Mouse (Mus musculus): ENCODE data around the gene Ckb. TPM values are rescaled to one million over a fixed set of nuclear protein-coding genes. Genes with fewer than 3 reads are reported as not detected.
A peak's percentile ranks its signal among the peaks of the same experiment; 100 is the strongest.

Gene Ckb
- polyA plus RNA-seq, 1 experiment from 2014 or later = 2,900 TPM

- Histone ChIP-seq H3K9me3 (ENCODE audit: control insufficient read depth, low read length) (no peaks in the 10 kb centered on the region), H3K9ac (ENCODE audit: low read length) (peak overlapping the region; percentile 41; the same call in 1 of the 2 replicates), H3K4me1 (ENCODE audit: control insufficient read depth, insufficient read depth, low read length) (peaks cover 36% of the 10 kb centered on the region), H3K27ac (ENCODE audit: low read depth, low read length) (no peak overlapping the region), H3K4me3 (ENCODE audit: low read depth, low read length) (no peak overlapping the region), H3K4me2 (no peak overlapping the region), H3K27me3 (ENCODE audit: control insufficient read depth, insufficient read depth, low read length) (no peaks in the 10 kb centered on the region), H3K36me3 (ENCODE audit: control insufficient read depth, insufficient read depth, low read length) (peaks cover 3% of the 10 kb centered on the region; the same call in 1 of the 2 replicates)
- ATAC-seq (ENCODE audit: low FRiP score) (no peak), DNase-seq (ENCODE audit: low spot score, missing footprints) (no peak)
- 89% methylated on average over 4 of the region's 4 CpGs for whole genome bisulfite sequencing
Observed at GRCm38 (mm10) chr12:111686390-111686789, 14.3 kb upstream of the Ckb start.

- no peak for ATAC-seq (ENCODE audit: low FRiP score)
- H3K4me2 ChIP-seq = no peak overlapping the region
- 58% methylated on average over 5 of the region's 5 CpGs for WGBS
- no peak overlapping the region for H3K4me3 ChIP-seq (ENCODE audit: low read depth, low read length)
- H3K4me1 ChIP-seq (ENCODE audit: control insufficient read depth, insufficient read depth, low read length) = peaks cover 22% of the 10 kb centered on the region
- H3K36me3 ChIP-seq (ENCODE audit: control insufficient read depth, insufficient read depth, low read length) = peaks cover 7% of the 10 kb centered on the region; the same call in 1 of the 2 replicates
- no peak overlapping the region for H3K9ac ChIP-seq (ENCODE audit: low read length)
- H3K27ac ChIP-seq (ENCODE audit: low read depth, low read length) = no peak overlapping the region
- no peak for DNase-seq (ENCODE audit: low spot score, missing footprints)
- H3K27me3 ChIP-seq (ENCODE audit: control insufficient read depth, insufficient read depth, low read length) = no peaks in the 10 kb centered on the region
- no peaks in the 10 kb centered on the region for H3K9me3 ChIP-seq (ENCODE audit: control insufficient read depth, low read length)
Observed at GRCm38 (mm10) chr12:111682806-111683205, 10.7 kb upstream of the Ckb start.

GRCm38 (mm10) chr12:111682003-111682402 lies 9.9 kb upstream of the Ckb start:
- no peaks in the 10 kb centered on the region for H3K9me3 ChIP-seq (ENCODE audit: control insufficient read depth, low read length)
- H3K36me3 ChIP-seq (ENCODE audit: control insufficient read depth, insufficient read depth, low read length) = peaks cover 7% of the 10 kb centered on the region; the same call in 1 of the 2 replicates
- H3K4me1 ChIP-seq (ENCODE audit: control insufficient read depth, insufficient read depth, low read length) = peaks cover 21% of the 10 kb centered on the region
- no peak overlapping the region for H3K9ac ChIP-seq (ENCODE audit: low read length)
- ATAC-seq (ENCODE audit: low FRiP score) (no peak), DNase-seq (ENCODE audit: low spot score, missing footprints) (no peak)
- no peak overlapping the region for H3K4me3 ChIP-seq (ENCODE audit: low read depth, low read length)
- 92% methylated on average over 5 of the region's 5 CpGs for WGBS
- H3K27ac ChIP-seq (ENCODE audit: low read depth, low read length) = no peak overlapping the region
- H3K4me2 ChIP-seq = no peak overlapping the region
- H3K27me3 ChIP-seq (ENCODE audit: control insufficient read depth, insufficient read depth, low read length) = no peaks in the 10 kb centered on the region

GRCm38 (mm10) chr12:111681305-111681704 lies 9.2 kb upstream of the Ckb start:
- 85% methylated on average over 8 of the region's 8 CpGs for WGBS
- DNase-seq (ENCODE audit: low spot score, missing footprints) (no peak), ATAC-seq (ENCODE audit: low FRiP score) (no peak)
- Histone ChIP-seq H3K27ac (ENCODE audit: low read depth, low read length) (no peak overlapping the region), H3K4me1 (ENCODE audit: control insufficient read depth, insufficient read depth, low read length) (peaks cover 16% of the 10 kb centered on the region), H3K9ac (ENCODE audit: low read length) (no peak overlapping the region), H3K36me3 (ENCODE audit: control insufficient read depth, insufficient read depth, low read length) (peaks cover 7% of the 10 kb centered on the region; the same call in 1 of the 2 replicates), H3K27me3 (ENCODE audit: control insufficient read depth, insufficient read depth, low read length) (no peaks in the 10 kb centered on the region), H3K9me3 (ENCODE audit: control insufficient read depth, low read length) (no peaks in the 10 kb centered on the region), H3K4me3 (ENCODE audit: low read depth, low read length) (no peak overlapping the region), H3K4me2 (no peak overlapping the region)

GRCm38 (mm10) chr12:111680661-111681060 lies 8.5 kb upstream of the Ckb start:
- no peaks in the 10 kb centered on the region for H3K9me3 ChIP-seq (ENCODE audit: control insufficient read depth, low read length)
- H3K27ac ChIP-seq (ENCODE audit: low read depth, low read length) = no peak overlapping the region
- no peak overlapping the region for H3K9ac ChIP-seq (ENCODE audit: low read length)
- no peaks in the 10 kb centered on the region for H3K27me3 ChIP-seq (ENCODE audit: control insufficient read depth, insufficient read depth, low read length)
- WGBS = 96% methylated on average over 13 of the region's 13 CpGs
- no peak overlapping the region for H3K4me3 ChIP-seq (ENCODE audit: low read depth, low read length)
- ATAC-seq (ENCODE audit: low FRiP score) = no peak
- H3K4me1 ChIP-seq (ENCODE audit: control insufficient read depth, insufficient read depth, low read length) = peaks cover 16% of the 10 kb centered on the region
- H3K4me2 ChIP-seq = no peak overlapping the region
- DNase-seq (ENCODE audit: low spot score, missing footprints) = no peak
- peaks cover 7% of the 10 kb centered on the region; the same call in 1 of the 2 replicates for H3K36me3 ChIP-seq (ENCODE audit: control insufficient read depth, insufficient read depth, low read length)

- H3K9me3 ChIP-seq (ENCODE audit: control insufficient read depth, low read length) = no peaks in the 10 kb centered on the region
- peaks cover 16% of the 10 kb centered on the region for H3K4me1 ChIP-seq (ENCODE audit: control insufficient read depth, insufficient read depth, low read length)
- ATAC-seq (ENCODE audit: low FRiP score) (no peak), DNase-seq (ENCODE audit: low spot score, missing footprints) (no peak)
- H3K27ac ChIP-seq (ENCODE audit: low read depth, low read length) = no peak overlapping the region
- WGBS = 58% methylated on average over 7 of the region's 7 CpGs
- peak overlapping the region; percentile 81 for H3K9ac ChIP-seq (ENCODE audit: low read length)
- peaks cover 7% of the 10 kb centered on the region; the same call in 1 of the 2 replicates for H3K36me3 ChIP-seq (ENCODE audit: control insufficient read depth, insufficient read depth, low read length)
- H3K27me3 ChIP-seq (ENCODE audit: control insufficient read depth, insufficient read depth, low read length) = peaks cover under 1% of the 10 kb centered on the region; the same call in 1 of the 2 replicates
- peak overlapping the region; percentile 88 for H3K4me3 ChIP-seq (ENCODE audit: low read depth, low read length)
- H3K4me2 ChIP-seq = peak overlapping the region; percentile 67
Observed at GRCm38 (mm10) chr12:111678997-111679396, 6.9 kb upstream of the Ckb start.

- ATAC-seq (ENCODE audit: low FRiP score) (0 out of 2 replicates have a peak, but pooled peaks have one; percentile 1), DNase-seq (ENCODE audit: low spot score, missing footprints) (no peak)
- Histone ChIP-seq H3K9me3 (ENCODE audit: control insufficient read depth, low read length) (no peaks in the 10 kb centered on the region), H3K4me1 (ENCODE audit: control insufficient read depth, insufficient read depth, low read length) (peaks cover 16% of the 10 kb centered on the region), H3K36me3 (ENCODE audit: control insufficient read depth, insufficient read depth, low read length) (peaks cover 7% of the 10 kb centered on the region; the same call in 1 of the 2 replicates), H3K9ac (ENCODE audit: low read length) (peak overlapping the region; percentile 81), H3K27ac (ENCODE audit: low read depth, low read length) (no peak overlapping the region), H3K27me3 (ENCODE audit: control insufficient read depth, insufficient read depth, low read length) (peaks cover 5% of the 10 kb centered on the region), H3K4me3 (ENCODE audit: low read depth, low read length) (peak overlapping the region; percentile 88), H3K4me2 (peak overlapping the region; percentile 67)
- 10% methylated on average over 13 of the region's 13 CpGs for WGBS
Observed at GRCm38 (mm10) chr12:111678670-111678933, 6.5 kb upstream of the Ckb start.

GRCm38 (mm10) chr12:111677882-111678669 lies 5.9 kb upstream of the Ckb start, which contains the start of gene Trmt61a:
Gene Trmt61a (plus strand): TSS chr12:111678105.
- H3K27me3 ChIP-seq (ENCODE audit: control insufficient read depth, insufficient read depth, low read length) = peaks cover 6% of the 10 kb centered on the region
- peaks cover 7% of the 10 kb centered on the region; the same call in 1 of the 2 replicates for H3K36me3 ChIP-seq (ENCODE audit: control insufficient read depth, insufficient read depth, low read length)
- peak within 1 kb of the TSS; percentile 67 for H3K4me2 ChIP-seq
- ATAC-seq (ENCODE audit: low FRiP score) (peak; percentile 85), DNase-seq (ENCODE audit: low spot score, missing footprints) (peak; percentile 100)
- H3K4me3 ChIP-seq (ENCODE audit: low read depth, low read length) = peak within 1 kb of the TSS; percentile 88
- H3K9ac ChIP-seq (ENCODE audit: low read length) = peak within 1 kb of the TSS; percentile 81
- under 1% methylated on average over 51 of the region's 51 CpGs for WGBS
- H3K27ac ChIP-seq (ENCODE audit: low read depth, low read length) = peak within 1 kb of the TSS; percentile 95
- peaks cover 17% of the 10 kb centered on the region for H3K4me1 ChIP-seq (ENCODE audit: control insufficient read depth, insufficient read depth, low read length)
- no peaks in the 10 kb centered on the region for H3K9me3 ChIP-seq (ENCODE audit: control insufficient read depth, low read length)

GRCm38 (mm10) chr12:111677421-111677820 lies 5.3 kb upstream of the Ckb start:
- WGBS = 20% methylated on average over 5 of the region's 5 CpGs
- peak; percentile 34 for ATAC-seq (ENCODE audit: low FRiP score)
- peaks cover 24% of the 10 kb centered on the region for H3K4me1 ChIP-seq (ENCODE audit: control insufficient read depth, insufficient read depth, low read length)
- peak overlapping the region; percentile 81 for H3K9ac ChIP-seq (ENCODE audit: low read length)
- H3K4me2 ChIP-seq = peak overlapping the region; percentile 67
- peaks cover 6% of the 10 kb centered on the region; the same call in 1 of the 2 replicates for H3K36me3 ChIP-seq (ENCODE audit: control insufficient read depth, insufficient read depth, low read length)
- peak overlapping the region; percentile 95 for H3K27ac ChIP-seq (ENCODE audit: low read depth, low read length)
- H3K4me3 ChIP-seq (ENCODE audit: low read depth, low read length) = peak overlapping the region; percentile 88
- DNase-seq (ENCODE audit: low spot score, missing footprints) = no peak
- H3K27me3 ChIP-seq (ENCODE audit: control insufficient read depth, insufficient read depth, low read length) = peaks cover 6% of the 10 kb centered on the region
- no peaks in the 10 kb centered on the region for H3K9me3 ChIP-seq (ENCODE audit: control insufficient read depth, low read length)

Measured in midbrain, embryonic 11.5 days (tissue).